Mouse (Mus musculus): ENCODE data around the gene Rsph14. TPM values are rescaled to one million over a fixed set of nuclear protein-coding genes. Genes with fewer than 3 reads are reported as not detected.

Rsph14 gene
- polyA plus RNA-seq (2012; fragmentation: generic; extraction: Trizol): not detected
- long read RNA-seq, experiment 1: 0 reads
- long read RNA-seq, experiment 2: 0 reads

GRCm38 (mm10) chr10:75032395-75032794 is at the start of gene Rsph14:
Rsph14 (minus strand) TSS chr10:75032586.
- H3K4me3 ChIP-seq (ENCODE audit: insufficient read depth, poor library complexity, severe bottlenecking): no peak within 1 kb of the TSS
- H3K79me2 ChIP-seq (ENCODE audit: control insufficient read depth, insufficient read depth): no peaks in the 10 kb centered on the region
- TF ChIP-seq MYOD1 (IDR thresholded peaks at IDR 0.05; ENCODE audit: control insufficient read depth, insufficient read length, low read depth) (no peak), MAX (IDR thresholded peaks at IDR 0.05) (no peak), MYOG (IDR thresholded peaks at IDR 0.05; ENCODE audit: control insufficient read depth, extremely low read depth, insufficient read length) (no peak), CTCF (IDR thresholded peaks at IDR 0.05; ENCODE audit: control insufficient read depth, insufficient read depth, insufficient read length) (no peak), FOSL1 (IDR thresholded peaks at IDR 0.05; ENCODE audit: insufficient read depth, low read length, poor library complexity, severe bottlenecking) (no peak), USF1 (IDR thresholded peaks at IDR 0.05; ENCODE audit: low read depth) (no peak), CEBPB (IDR thresholded peaks at IDR 0.05; ENCODE audit: low read depth) (no peak)
- H3K36me3 ChIP-seq (ENCODE audit: control insufficient read depth, insufficient read depth): no peaks in the 10 kb centered on the region
- H3ac ChIP-seq (ENCODE audit: control insufficient read depth, insufficient read length, low read depth): no peak within 1 kb of the TSS
- H3K27me3 ChIP-seq (ENCODE audit: control insufficient read depth, insufficient read depth, insufficient read length): no peaks in the 10 kb centered on the region
- no peaks in the 10 kb centered on the region for H3K79me3 ChIP-seq (ENCODE audit: low read depth)

DNA sequence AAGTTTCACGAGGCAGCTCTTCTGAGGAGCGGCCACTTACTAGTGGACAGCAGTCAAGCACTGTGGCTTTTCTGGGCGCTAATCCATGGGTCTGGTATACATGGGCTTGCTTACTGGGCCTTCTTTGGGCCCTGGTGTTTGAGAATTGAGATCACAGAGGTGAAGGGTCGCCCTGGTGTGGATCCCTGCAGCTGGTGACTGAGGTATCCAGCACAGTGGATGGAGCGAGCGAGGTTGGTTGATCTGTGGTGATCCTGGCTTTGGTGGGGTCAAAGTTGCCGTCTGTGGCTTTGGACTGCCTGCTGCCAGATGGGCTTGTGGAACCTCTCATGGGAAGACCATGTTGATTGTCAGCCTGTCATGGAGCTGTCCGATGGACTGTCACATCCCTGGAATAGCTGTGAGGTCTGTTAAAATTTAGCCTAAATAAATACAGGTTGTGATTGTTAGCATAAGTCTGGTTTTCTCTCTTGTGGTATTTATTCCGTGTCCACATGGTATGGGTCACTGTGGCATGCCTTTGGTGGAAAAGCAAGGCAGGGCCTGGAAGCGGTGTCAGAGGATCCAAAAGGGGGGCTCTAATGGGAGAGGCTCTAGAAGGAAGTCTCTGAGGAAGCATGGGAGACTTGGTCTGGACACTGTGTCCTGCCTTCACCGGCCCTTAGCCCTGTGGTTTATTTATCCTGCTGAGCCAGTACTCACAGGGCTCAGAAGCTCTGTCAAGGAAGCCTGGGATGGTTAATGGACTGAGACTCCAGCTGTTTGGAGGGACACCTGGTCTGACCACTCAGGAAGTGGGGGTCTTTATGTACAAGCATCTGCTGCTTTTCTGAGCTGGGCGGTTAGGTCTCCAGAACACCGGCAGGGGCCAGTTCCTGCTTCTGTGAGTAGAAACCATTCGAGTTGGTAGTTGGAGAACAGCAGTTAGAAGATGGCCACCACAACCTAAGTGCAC is 46.1 kb upstream of the Rsph14 start:
- Histone ChIP-seq H3K79me3 (ENCODE audit: low read depth) (peaks cover 37% of the 10 kb centered on the region), H3K27me3 (ENCODE audit: control insufficient read depth, insufficient read depth, insufficient read length) (no peaks in the 10 kb centered on the region), H3K4me3 (ENCODE audit: insufficient read depth, poor library complexity, severe bottlenecking) (no peak overlapping the region), H3K79me2 (ENCODE audit: control insufficient read depth, insufficient read depth) (peaks cover 85% of the 10 kb centered on the region), H3ac (ENCODE audit: control insufficient read depth, insufficient read length, low read depth) (no peak overlapping the region), H3K36me3 (ENCODE audit: control insufficient read depth, insufficient read depth) (peaks cover 8% of the 10 kb centered on the region)
- TF ChIP-seq USF1 (IDR thresholded peaks at IDR 0.05; ENCODE audit: low read depth) (no peak), CTCF (IDR thresholded peaks at IDR 0.05; ENCODE audit: control insufficient read depth, insufficient read depth, insufficient read length) (no peak), MAX (IDR thresholded peaks at IDR 0.05) (no peak)

DNA sequence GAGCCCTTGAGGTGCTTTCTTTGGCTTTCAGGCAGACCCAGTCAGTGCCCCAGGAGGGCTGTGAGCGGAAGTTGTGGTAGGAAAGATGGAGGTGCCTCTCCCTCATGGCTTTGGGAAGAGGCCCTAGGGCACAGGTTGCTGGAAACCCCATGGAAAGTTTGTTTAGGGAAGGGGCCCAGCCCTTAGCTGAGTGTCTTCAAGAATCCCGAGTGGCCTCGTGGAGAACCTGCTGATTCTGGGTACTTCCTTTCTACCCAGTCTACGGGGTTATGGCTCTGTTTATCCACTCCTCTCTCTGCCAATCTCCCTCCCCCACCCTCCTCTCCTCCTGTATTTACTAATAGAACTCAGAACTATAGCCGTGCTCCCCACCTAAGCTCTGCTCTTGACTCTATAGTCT is 43.3 kb upstream of the Rsph14 start:
- Histone ChIP-seq H3K27me3 (ENCODE audit: control insufficient read depth, insufficient read depth, insufficient read length) (no peaks in the 10 kb centered on the region), H3K36me3 (ENCODE audit: control insufficient read depth, insufficient read depth) (peaks cover 8% of the 10 kb centered on the region), H3K79me2 (ENCODE audit: control insufficient read depth, insufficient read depth) (peaks cover 98% of the 10 kb centered on the region), H3ac (ENCODE audit: control insufficient read depth, insufficient read length, low read depth) (no peak overlapping the region), H3K79me3 (ENCODE audit: low read depth) (peaks cover 49% of the 10 kb centered on the region), H3K4me3 (ENCODE audit: insufficient read depth, poor library complexity, severe bottlenecking) (no peak overlapping the region)
- TF ChIP-seq MYOG (IDR thresholded peaks at IDR 0.05; ENCODE audit: control insufficient read depth, extremely low read depth, insufficient read length) (no peak), MYOD1 (IDR thresholded peaks at IDR 0.05; ENCODE audit: control insufficient read depth, insufficient read length, low read depth) (no peak)

DNA sequence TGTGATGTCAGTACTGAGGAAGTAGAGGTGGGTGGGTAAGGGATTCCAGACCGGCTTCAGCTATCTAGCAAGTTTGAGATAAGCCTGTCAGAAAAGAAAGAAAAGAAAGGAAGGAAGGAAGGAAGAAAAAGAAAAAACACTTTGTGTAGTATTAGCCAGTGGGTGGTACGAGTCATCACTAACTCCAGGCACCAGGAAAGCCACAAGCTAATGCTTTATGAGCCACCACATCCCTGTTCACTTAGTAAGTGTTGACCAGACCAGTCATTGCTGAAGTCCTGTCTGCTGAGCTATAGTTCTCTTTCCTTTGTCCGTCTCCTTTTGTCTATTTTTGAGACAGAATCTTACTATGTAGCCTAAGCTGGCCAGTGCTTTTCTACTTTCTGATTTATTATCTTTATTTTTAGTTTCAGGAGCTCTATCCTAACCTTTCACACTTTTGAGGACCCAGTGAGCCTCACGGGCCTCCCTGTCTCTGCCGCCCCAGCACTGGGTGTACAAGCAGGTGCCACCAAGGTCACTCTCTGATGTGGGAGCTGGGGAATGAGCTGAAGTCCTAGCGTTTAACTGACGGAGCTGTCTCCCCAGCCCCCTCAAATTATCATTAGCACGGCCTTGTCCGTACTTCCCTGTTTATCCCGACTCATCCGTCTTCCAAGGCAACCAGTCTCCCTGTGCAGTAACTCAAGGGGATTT is 38.0 kb upstream of the Rsph14 start:
- no peak overlapping the region for H3K4me3 ChIP-seq (ENCODE audit: insufficient read depth, poor library complexity, severe bottlenecking)
- no peak for TF ChIP-seq MYOG (IDR thresholded peaks at IDR 0.05; ENCODE audit: control insufficient read depth, extremely low read depth, insufficient read length)
- TF ChIP-seq CEBPB (IDR thresholded peaks at IDR 0.05; ENCODE audit: low read depth): no peak
- no peak for TF ChIP-seq FOSL1 (IDR thresholded peaks at IDR 0.05; ENCODE audit: insufficient read depth, low read length, poor library complexity, severe bottlenecking)
- no peak for TF ChIP-seq MYOD1 (IDR thresholded peaks at IDR 0.05; ENCODE audit: control insufficient read depth, insufficient read length, low read depth)
- TF ChIP-seq MAX (IDR thresholded peaks at IDR 0.05): no peak
- no peak for TF ChIP-seq CTCF (IDR thresholded peaks at IDR 0.05; ENCODE audit: control insufficient read depth, insufficient read depth, insufficient read length)
- no peak for TF ChIP-seq USF1 (IDR thresholded peaks at IDR 0.05; ENCODE audit: low read depth)
- peaks cover 5% of the 10 kb centered on the region for H3K36me3 ChIP-seq (ENCODE audit: control insufficient read depth, insufficient read depth)
- H3K79me3 ChIP-seq (ENCODE audit: low read depth): peaks cover 44% of the 10 kb centered on the region
- H3K79me2 ChIP-seq (ENCODE audit: control insufficient read depth, insufficient read depth): peaks cover 98% of the 10 kb centered on the region
- H3K27me3 ChIP-seq (ENCODE audit: control insufficient read depth, insufficient read depth, insufficient read length): no peaks in the 10 kb centered on the region
- H3ac ChIP-seq (ENCODE audit: control insufficient read depth, insufficient read length, low read depth): no peak overlapping the region

DNA sequence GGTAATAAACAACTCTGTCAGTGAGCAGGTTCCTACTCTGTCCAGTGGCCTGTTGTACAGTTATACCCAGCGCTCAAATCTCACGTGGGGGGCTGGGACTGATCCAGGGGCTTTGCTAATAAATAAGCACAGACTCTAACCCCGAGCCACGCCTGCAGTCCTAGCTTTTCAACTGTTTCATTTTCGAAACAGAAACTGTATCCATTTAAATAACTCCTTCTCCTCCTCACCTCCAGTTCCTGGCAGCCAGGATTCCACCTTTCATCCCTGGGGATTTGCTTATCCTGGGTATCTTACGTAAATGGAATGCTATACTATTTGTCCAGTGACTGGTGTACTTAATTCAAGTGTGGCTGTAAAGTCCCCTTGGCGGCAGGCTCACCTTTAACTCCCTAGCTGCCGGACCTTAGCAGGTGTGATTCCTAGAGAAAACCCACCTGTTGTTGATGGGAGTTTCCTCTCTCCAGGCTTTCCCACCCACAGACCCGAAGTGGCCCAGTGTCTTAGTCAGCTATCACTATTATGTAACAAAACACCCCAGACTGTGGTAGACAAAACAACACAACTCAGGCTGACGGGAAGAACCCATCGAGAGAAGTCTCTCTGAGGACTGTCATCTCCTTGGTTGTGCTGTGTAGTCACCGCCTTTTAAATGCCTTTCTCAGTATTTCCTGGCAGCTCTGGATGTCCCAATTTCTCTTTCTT is 36.4 kb upstream of the Rsph14 start:
- no peak overlapping the region for H3ac ChIP-seq (ENCODE audit: control insufficient read depth, insufficient read length, low read depth)
- TF ChIP-seq MYOD1 (IDR thresholded peaks at IDR 0.05; ENCODE audit: control insufficient read depth, insufficient read length, low read depth) (peak; percentile 36), FOSL1 (IDR thresholded peaks at IDR 0.05; ENCODE audit: insufficient read depth, low read length, poor library complexity, severe bottlenecking) (no peak), MYOG (IDR thresholded peaks at IDR 0.05; ENCODE audit: control insufficient read depth, extremely low read depth, insufficient read length) (no peak), CTCF (IDR thresholded peaks at IDR 0.05; ENCODE audit: control insufficient read depth, insufficient read depth, insufficient read length) (no peak)
- H3K27me3 ChIP-seq (ENCODE audit: control insufficient read depth, insufficient read depth, insufficient read length): no peaks in the 10 kb centered on the region
- H3K79me3 ChIP-seq (ENCODE audit: low read depth): peaks cover 57% of the 10 kb centered on the region
- H3K36me3 ChIP-seq (ENCODE audit: control insufficient read depth, insufficient read depth): peaks cover 5% of the 10 kb centered on the region
- no peak overlapping the region for H3K4me3 ChIP-seq (ENCODE audit: insufficient read depth, poor library complexity, severe bottlenecking)
- peaks cover 100% of the 10 kb centered on the region for H3K79me2 ChIP-seq (ENCODE audit: control insufficient read depth, insufficient read depth)

Measured in C2C12 (cell line).